ENCODE assay signal across 23 mouse cellular contexts in genomic region chr12:52034956-52035355, GRCm38 (mm10). TPM values are rescaled to one million over a fixed set of nuclear protein-coding genes. Genes with fewer than 3 reads are reported as not detected.
DNase-seq lines count a peak whose midpoint lies in the region; ATAC-seq lines count a peak whose summit lies in the region.
"Had no signal": no experiment of that assay in that cellular context is flagged by ENCODE, and none has a peak within 500 bp of the region (broad histone marks: within the 10 kb centered on the region; RNA-seq: fewer than 3 reads in every experiment).

No protein-coding gene starts in this region.

- ATAC-seq in CD4-positive, CD25-positive, alpha-beta regulatory T cell, adult 4 months, result peak; percentile 20
- ATAC-seq: forebrain, embryonic 13.5 days; forebrain, embryonic 15.5 days; forebrain, postnatal 0 days had no signal

- DNase-seq in CD4-positive helper T cell, adult 2 months (ENCODE audit: low read depth, low spot score), result peak; percentile 53
- DNase-seq in naive thymus-derived CD4-positive, alpha-beta T cell, adult 2 months (ENCODE audit: low read depth), result peak; percentile 60
- DNase-seq in spleen, postnatal 36 days (ENCODE audit: low spot score in 2 of 2), result no peak
- DNase-seq in lung, postnatal 36 days, result no peak
- DNase-seq: adrenal gland, adult 2 months; adrenal gland, postnatal 10 days; adrenal gland, postnatal 25 days; B cell, adult 2 months; cerebellum, adult 11 months; cerebellum, adult 18-20 months; cerebellum, adult 8-10 months; cerebellum, adult 9-11 months; cerebellum, postnatal 14 days; forebrain, postnatal 0 days had no signal

RNA-seq across cellular contexts. Expression of gene Gpr33, which starts 7.1 kb away (rescaled TPM):
- polyA plus RNA-seq in CD4-positive, CD25-positive, alpha-beta regulatory T cell, adult 4 months (2017; shearing (Covaris generic)), result not detected
- polyA plus RNA-seq: adrenal gland, adult 2 months; brain, embryonic 14.5 days; cortical plate, adult 2 months; embryonic facial prominence, embryonic 10.5 days; embryonic facial prominence, embryonic 12.5 days; embryonic facial prominence, embryonic 14.5 days; forebrain, embryonic 11.5 days; forebrain, embryonic 13.5 days; forebrain, embryonic 15.5 days; forebrain, postnatal 0 days had no signal

RNA-seq across cellular contexts. Expression of gene Dtd2, which starts 28.7 kb away (rescaled TPM):
- polyA plus RNA-seq in CD4-positive, CD25-positive, alpha-beta regulatory T cell, adult 4 months (2017; shearing (Covaris generic)), result 10 to 100 TPM; 12.4 to 18.7 TPM

Comparison
In these comparisons a context has a peak if more than half of its experiments do, and no peak if none do; other contexts are left out.
1. DNase-seq: peak in CD4-positive helper T cell, adult 2 months (single experiment) and naive thymus-derived CD4-positive, alpha-beta T cell, adult 2 months (single experiment); none in spleen, postnatal 36 days (0 of 2) and lung, postnatal 36 days (single experiment).